Mouse (Mus musculus) forebrain, embryonic 12.5 days (tissue): ENCODE measurements around the gene Sla2. TPM values are rescaled to one million over a fixed set of nuclear protein-coding genes. Genes with fewer than 3 reads are reported as not detected.
A peak's percentile ranks its signal among the peaks of the same experiment; 100 is the strongest.
"Not testable (repeated sequence)": the region's sequence is repeated elsewhere in the genome, so short reads cannot be mapped to it uniquely, and the experiment has no call there.

Source experiments
- ATAC-seq: fragments of 200-750 bp; cut with Nextera tagmentation; 2 replicates; pipeline ENCODE4 v1.8.0; 2017; ENCODE audit warnings: moderate TSS enrichment; ENCODE audit not compliant: low FRiP score
- H3K27ac ChIP-seq: fragments of 300-500 bp; sonication (generic); 2 replicates; pipeline ENCODE4 v1.5.1; 2016; ENCODE audit warnings: mild to moderate bottlenecking
- H3K27me3 ChIP-seq: fragments of 300-500 bp; sonication (generic); 2 replicates; pipeline ENCODE4 v1.6.1; 2016; ENCODE audit warnings: mild to moderate bottlenecking
- H3K36me3 ChIP-seq: fragments of 300-500 bp; sonication (generic); replicated peaks from 2 replicates; pipeline ENCODE4 v1.6.1; 2016; ENCODE audit warnings: mild to moderate bottlenecking
- H3K4me1 ChIP-seq: fragments of 300-500 bp; sonication (generic); 2 replicates; pipeline ENCODE4 v1.6.1; 2016
- H3K4me2 ChIP-seq: fragments of 300-500 bp; sonication (generic); 2 replicates; pipeline ENCODE4 v1.6.1; 2016; ENCODE audit warnings: mild to moderate bottlenecking, moderate library complexity
- H3K4me3 ChIP-seq: fragments of 300-500 bp; sonication (generic); replicated peaks from 2 replicates; pipeline ENCODE4 v1.5.1; 2016; ENCODE audit warnings: mild to moderate bottlenecking
- H3K9ac ChIP-seq: fragments of 300-500 bp; sonication (generic); 2 replicates; pipeline ENCODE4 v1.6.1; 2016; ENCODE audit warnings: mild to moderate bottlenecking
- H3K9me3 ChIP-seq: fragments of 300-500 bp; sonication (generic); 2 replicates; pipeline ENCODE4 v1.6.1; 2016
- WGBS: fragments of 180-500 bp; shearing (Covaris S2); methylation state at CpG from one replicate; pipeline ENCODE4 v1.1.7; 2016; 5-methylcytosine and 5-hydroxymethylcytosine counted together
- polyA plus RNA-seq: library from polyadenylated mRNA; unstranded; fragments of >200 nt; fragmentation: Nextera tagmentation; extraction: Ambion mirVana; gene quantifications from 2 replicates; pipeline ENCODE4 v1.2.1, GENCODE M21; 2016

The Sla2 gene
- polyA plus RNA-seq, 1 experiment from 2014 or later = 0.23 TPM

GRCm38 (mm10) chr2:156898374-156898773 lies 11.4 kb upstream of the Sla2 start:
- Histone ChIP-seq H3K9ac (no peak overlapping the region), H3K4me2 (no peak overlapping the region), H3K27me3 (0 out of 2 replicates have a peak, but pooled peaks cover 2% of the 10 kb centered on the region), H3K4me1 (no peaks in the 10 kb centered on the region), H3K4me3 (no peak overlapping the region), H3K27ac (no peak overlapping the region), H3K9me3 (no peaks in the 10 kb centered on the region), H3K36me3 (no peaks in the 10 kb centered on the region)
- ATAC-seq = no peak
- 79% methylated on average over 4 of the region's 4 CpGs for WGBS

- Histone ChIP-seq H3K4me1 (peaks cover 5% of the 10 kb centered on the region; the same call in 1 of the 2 replicates), H3K36me3 (no peaks in the 10 kb centered on the region), H3K9ac (no peak overlapping the region), H3K4me2 (no peak overlapping the region), H3K27me3 (0 out of 2 replicates have a peak, but pooled peaks cover 5% of the 10 kb centered on the region), H3K27ac (no peak overlapping the region), H3K9me3 (no peaks in the 10 kb centered on the region), H3K4me3 (no peak overlapping the region)
- ATAC-seq = no peak
- 88% methylated on average over 9 of the region's 9 CpGs for WGBS
Measured at GRCm38 (mm10) chr2:156897034-156897433, 10.0 kb upstream of the Sla2 start.

GRCm38 (mm10) chr2:156896384-156896914 lies 9.5 kb upstream of the Sla2 start:
- Histone ChIP-seq H3K4me1 (peaks cover 8% of the 10 kb centered on the region; the same call in 1 of the 2 replicates), H3K4me2 (no peak overlapping the region), H3K27ac (no peak overlapping the region), H3K9me3 (no peaks in the 10 kb centered on the region), H3K9ac (no peak overlapping the region), H3K4me3 (no peak overlapping the region), H3K27me3 (0 out of 2 replicates have a peak, but pooled peaks cover 5% of the 10 kb centered on the region), H3K36me3 (no peaks in the 10 kb centered on the region)
- WGBS = 82% methylated on average over 9 of the region's 9 CpGs
- no peak for ATAC-seq

GRCm38 (mm10) chr2:156894496-156895265 lies 7.7 kb upstream of the Sla2 start:
- Histone ChIP-seq H3K36me3 (no peaks in the 10 kb centered on the region), H3K9ac (no peak overlapping the region), H3K9me3 (no peaks in the 10 kb centered on the region), H3K4me3 (no peak overlapping the region), H3K27me3 (0 out of 2 replicates have a peak, but pooled peaks cover 5% of the 10 kb centered on the region), H3K4me2 (no peak overlapping the region), H3K27ac (no peak overlapping the region), H3K4me1 (peaks cover 8% of the 10 kb centered on the region; the same call in 1 of the 2 replicates)
- ATAC-seq = no peak
- 90% methylated on average over 15 of the region's 15 CpGs for WGBS

GRCm38 (mm10) chr2:156892821-156893220 lies 5.8 kb upstream of the Sla2 start:
- H3K27ac ChIP-seq = no peak overlapping the region
- no peaks in the 10 kb centered on the region for H3K36me3 ChIP-seq
- 75% methylated on average over 6 of the region's 6 CpGs for WGBS
- ATAC-seq = no peak
- no peaks in the 10 kb centered on the region for H3K9me3 ChIP-seq
- H3K4me3 ChIP-seq = no peak overlapping the region
- no peak overlapping the region for H3K4me2 ChIP-seq
- H3K4me1 ChIP-seq = peaks cover 8% of the 10 kb centered on the region; the same call in 1 of the 2 replicates
- H3K9ac ChIP-seq = no peak overlapping the region
- 0 out of 2 replicates have a peak, but pooled peaks cover 3% of the 10 kb centered on the region for H3K27me3 ChIP-seq

GRCm38 (mm10) chr2:156892240-156892639 lies 5.2 kb upstream of the Sla2 start:
- 0 out of 2 replicates have a peak, but pooled peaks have one; percentile 49 for ATAC-seq
- H3K9ac ChIP-seq = no peak overlapping the region
- H3K4me2 ChIP-seq = no peak overlapping the region
- H3K4me3 ChIP-seq = no peak overlapping the region
- WGBS = 35% methylated on average over 3 of the region's 3 CpGs
- no peak overlapping the region for H3K27ac ChIP-seq
- no peaks in the 10 kb centered on the region for H3K36me3 ChIP-seq
- H3K4me1 ChIP-seq = peaks cover 8% of the 10 kb centered on the region; the same call in 1 of the 2 replicates
- H3K9me3 ChIP-seq = no peaks in the 10 kb centered on the region
- H3K27me3 ChIP-seq = 0 out of 2 replicates have a peak, but pooled peaks cover 3% of the 10 kb centered on the region

GRCm38 (mm10) chr2:156888490-156888889 lies 1.5 kb upstream of the Sla2 start:
- no peaks in the 10 kb centered on the region for H3K9me3 ChIP-seq
- H3K9ac ChIP-seq = no peak overlapping the region
- H3K36me3 ChIP-seq = no peaks in the 10 kb centered on the region
- H3K27me3 ChIP-seq = 0 out of 2 replicates have a peak, but pooled peaks cover 3% of the 10 kb centered on the region
- H3K4me1 ChIP-seq = peaks cover 8% of the 10 kb centered on the region; the same call in 1 of the 2 replicates
- ATAC-seq = no peak
- H3K4me3 ChIP-seq = no peak overlapping the region
- H3K4me2 ChIP-seq = no peak overlapping the region
- no peak overlapping the region for H3K27ac ChIP-seq
- 75% methylated on average over 3 of the region's 3 CpGs for WGBS

GRCm38 (mm10) chr2:156886084-156886631 lies 834 bp downstream of the Sla2 start:
- Histone ChIP-seq H3K4me3 (no peak overlapping the region), H3K4me2 (no peak overlapping the region), H3K36me3 (no peaks in the 10 kb centered on the region), H3K4me1 (no peaks in the 10 kb centered on the region), H3K27ac (no peak overlapping the region), H3K9me3 (no peaks in the 10 kb centered on the region), H3K9ac (no peak overlapping the region), H3K27me3 (no peaks in the 10 kb centered on the region)
- no peak for ATAC-seq
- WGBS = 86% methylated on average over 10 of the region's 10 CpGs

- not testable (repeated sequence) for H3K4me3 ChIP-seq
Measured at GRCm38 (mm10) chr2:156885666-156886065, 1.3 kb downstream of the Sla2 start.

GRCm38 (mm10) chr2:156884396-156885211 lies 2.4 kb downstream of the Sla2 start:
- Histone ChIP-seq H3K9ac (no peak overlapping the region), H3K4me1 (no peaks in the 10 kb centered on the region), H3K4me3 (no peak overlapping the region), H3K9me3 (no peaks in the 10 kb centered on the region), H3K27ac (no peak overlapping the region), H3K27me3 (no peaks in the 10 kb centered on the region), H3K36me3 (no peaks in the 10 kb centered on the region), H3K4me2 (no peak overlapping the region)
- WGBS = 92% methylated on average over 10 of the region's 10 CpGs
- ATAC-seq = no peak

More at GRCm38 (mm10) chr2:156885666-156886065, 1.3 kb downstream of the Sla2 start:
- not testable (repeated sequence) for H3K4me1 ChIP-seq, H3K36me3 ChIP-seq, H3K4me2 ChIP-seq, H3K27me3 ChIP-seq, H3K9me3 ChIP-seq, H3K9ac ChIP-seq, ATAC-seq, H3K27ac ChIP-seq
- WGBS = 85% methylated on average over 2 of the region's 2 CpGs

- Histone ChIP-seq H3K4me1 (no peaks in the 10 kb centered on the region), H3K27ac (no peak overlapping the region), H3K9ac (no peak overlapping the region), H3K9me3 (no peaks in the 10 kb centered on the region), H3K36me3 (no peaks in the 10 kb centered on the region), H3K4me2 (no peak overlapping the region), H3K4me3 (no peak overlapping the region), H3K27me3 (no peaks in the 10 kb centered on the region)
- ATAC-seq = no peak
- 41% methylated on average over 10 of the region's 10 CpGs for WGBS
Measured at GRCm38 (mm10) chr2:156882431-156883001, 4.5 kb downstream of the Sla2 start.
